Mouse (Mus musculus) erythroblast, embryonic 14.5 days (primary cell): Measurements from ENCODE around the gene Gypa.

Experiments used
- GATA1 ChIP-seq: IDR thresholded peaks from 2 replicates; pipeline ENCODE4 v1.6.1; 2012; ENCODE audit warnings: low read length, inconsistent platforms, mixed read lengths
- TAL1 ChIP-seq: IDR thresholded peaks from 3 replicates; pipeline ENCODE4 v1.6.1; 2012; ENCODE audit warnings: low read length, inconsistent platforms, mixed read lengths

GRCm38 (mm10) chr8:80494819-80495218, 1.2 kb downstream of the Gypa start:
- TF ChIP-seq TAL1 (no peak), GATA1 (no peak)
